Mouse (Mus musculus): Measurements from ENCODE around the gene Nqo1. TPM values are rescaled to one million over a fixed set of nuclear protein-coding genes. Genes with fewer than 3 reads are reported as not detected.
A peak's percentile ranks its signal among the peaks of the same experiment; 100 is the strongest.

The Nqo1 gene
- polyA plus RNA-seq, 1 experiment from 2014 or later, result 10.9 TPM

- TF ChIP-seq CTCF (IDR thresholded peaks at IDR 0.05; ENCODE audit: low read depth), result no peak
- Histone ChIP-seq H3K27ac (ENCODE audit: low read depth) (no peak overlapping the region), H3K4me3 (ENCODE audit: low read depth, low read length) (0 out of 2 replicates have a peak overlapping the region, but pooled peaks have one; percentile 78), H3K4me1 (ENCODE audit: insufficient read depth) (peaks cover 4% of the 10 kb centered on the region; the same call in 1 of the 2 replicates), H3K4me2 (peak overlapping the region; percentile 70), H3K36me3 (ENCODE audit: insufficient read depth) (peaks cover 29% of the 10 kb centered on the region), H3K9me3 (ENCODE audit: low read depth, low read length) (no peaks in the 10 kb centered on the region), H3K27me3 (ENCODE audit: insufficient read depth, low read length) (no peaks in the 10 kb centered on the region), H3K9ac (no peak overlapping the region)
- WGBS, result 45% methylated on average over 8 of the region's 8 CpGs
- ATAC-seq (ENCODE audit: insufficient read depth) (no peak), DNase-seq (no peak)
Measured at GRCm38 (mm10) chr8:107425230-107425597, 22.2 kb upstream of the Nqo1 start.

DNA sequence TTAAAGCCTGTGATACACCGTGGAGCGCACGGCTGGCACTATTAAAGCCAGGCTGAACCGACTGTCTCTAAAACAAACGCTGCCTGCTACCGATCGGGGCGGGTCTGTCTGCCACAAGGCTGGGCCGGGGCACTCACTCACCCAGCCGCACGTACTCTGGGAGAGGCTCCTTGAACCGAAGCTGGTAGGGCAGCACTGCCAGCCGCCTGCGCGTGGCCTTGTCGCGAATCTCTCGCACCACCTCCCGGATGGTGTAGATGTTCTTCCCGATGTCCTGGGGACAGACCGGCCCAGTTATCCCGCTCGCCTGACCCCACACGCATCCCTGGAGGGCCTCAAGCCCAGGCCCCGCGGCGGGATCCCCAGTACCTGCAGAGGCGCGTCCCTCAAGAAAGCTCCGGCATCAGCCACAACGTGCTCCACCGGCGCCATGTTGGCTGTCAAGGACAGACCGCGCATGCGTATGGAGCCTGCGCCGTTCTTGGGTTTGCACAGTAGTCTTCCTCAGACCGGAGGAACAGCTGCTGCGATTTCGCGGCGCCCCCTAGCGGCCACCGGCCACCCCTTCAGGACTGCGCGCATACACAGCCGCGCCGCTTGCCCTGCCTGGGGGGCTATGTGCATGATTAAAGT lies 21.7 kb upstream of the Nqo1 start, which contains the start of gene Nob1:
TSS of gene Nob1 (minus strand) at position 455 of the 633 bp plus-strand sequence.
- Histone ChIP-seq H3K9me3 (ENCODE audit: low read depth, low read length) (no peaks in the 10 kb centered on the region), H3K36me3 (ENCODE audit: insufficient read depth) (peaks cover 34% of the 10 kb centered on the region), H3K4me3 (ENCODE audit: low read depth, low read length) (peak within 1 kb of the TSS; percentile 78), H3K4me1 (ENCODE audit: insufficient read depth) (peaks cover 4% of the 10 kb centered on the region; the same call in 1 of the 2 replicates), H3K9ac (peak within 1 kb of the TSS; percentile 77), H3K4me2 (peak within 1 kb of the TSS; percentile 70), H3K27me3 (ENCODE audit: insufficient read depth, low read length) (no peaks in the 10 kb centered on the region), H3K27ac (ENCODE audit: low read depth) (peak within 1 kb of the TSS; percentile 39; the same call in 1 of the 2 replicates)
- TF ChIP-seq CTCF (IDR thresholded peaks at IDR 0.05; ENCODE audit: low read depth), result peak; percentile 99
- WGBS, result under 1% methylated on average over 50 of the region's 50 CpGs
- peak; percentile 99 for ATAC-seq (ENCODE audit: insufficient read depth)
- DNase-seq, result peak; percentile 99

- DNase-seq, result no peak
- Histone ChIP-seq H3K9ac (peak overlapping the region; percentile 77), H3K4me1 (ENCODE audit: insufficient read depth) (peaks cover 4% of the 10 kb centered on the region; the same call in 1 of the 2 replicates), H3K4me3 (ENCODE audit: low read depth, low read length) (peak overlapping the region; percentile 78), H3K9me3 (ENCODE audit: low read depth, low read length) (no peaks in the 10 kb centered on the region), H3K27ac (ENCODE audit: low read depth) (no peak overlapping the region), H3K27me3 (ENCODE audit: insufficient read depth, low read length) (no peaks in the 10 kb centered on the region), H3K36me3 (ENCODE audit: insufficient read depth) (peaks cover 39% of the 10 kb centered on the region), H3K4me2 (peak overlapping the region; percentile 70)
- no peak for TF ChIP-seq CTCF (IDR thresholded peaks at IDR 0.05; ENCODE audit: low read depth)
- ATAC-seq (ENCODE audit: insufficient read depth), result 0 out of 2 replicates have a peak, but pooled peaks have one; percentile 5
- 22% methylated on average over 9 of the region's 9 CpGs for WGBS
Measured at GRCm38 (mm10) chr8:107424176-107424575, 21.2 kb upstream of the Nqo1 start.

DNA sequence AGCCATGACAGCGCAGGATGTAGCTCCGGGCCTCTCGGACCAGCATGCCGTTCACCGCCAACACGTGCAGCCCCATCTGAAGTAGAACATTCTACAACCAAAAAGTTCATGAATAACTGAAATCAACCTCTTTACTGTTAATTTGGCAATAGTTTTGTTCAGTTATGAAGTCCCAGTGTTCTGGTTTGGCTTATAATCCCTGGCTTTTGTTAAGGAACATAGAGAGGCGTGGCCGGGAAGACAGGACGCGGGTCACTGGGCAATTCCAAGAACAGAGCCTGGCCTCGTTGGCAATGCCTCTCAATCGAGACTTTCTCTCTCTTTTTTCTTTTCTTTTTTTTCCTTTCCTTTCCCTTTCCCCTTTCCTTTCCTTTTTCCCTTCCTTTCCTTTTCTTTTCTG lies 14.0 kb upstream of the Nqo1 start:
- no peak for TF ChIP-seq CTCF (IDR thresholded peaks at IDR 0.05; ENCODE audit: low read depth)
- H3K4me3 ChIP-seq (ENCODE audit: low read depth, low read length), result no peak overlapping the region
- no peaks in the 10 kb centered on the region for H3K27me3 ChIP-seq (ENCODE audit: insufficient read depth, low read length)
- ATAC-seq (ENCODE audit: insufficient read depth) (no peak), DNase-seq (no peak)
- H3K4me1 ChIP-seq (ENCODE audit: insufficient read depth), result no peaks in the 10 kb centered on the region
- 92% methylated on average over 12 of the region's 12 CpGs for WGBS
- no peak overlapping the region for H3K9ac ChIP-seq
- H3K9me3 ChIP-seq (ENCODE audit: low read depth, low read length), result no peaks in the 10 kb centered on the region
- H3K36me3 ChIP-seq (ENCODE audit: insufficient read depth), result peaks cover 97% of the 10 kb centered on the region
- no peak overlapping the region for H3K27ac ChIP-seq (ENCODE audit: low read depth)
- H3K4me2 ChIP-seq, result no peak overlapping the region

DNA sequence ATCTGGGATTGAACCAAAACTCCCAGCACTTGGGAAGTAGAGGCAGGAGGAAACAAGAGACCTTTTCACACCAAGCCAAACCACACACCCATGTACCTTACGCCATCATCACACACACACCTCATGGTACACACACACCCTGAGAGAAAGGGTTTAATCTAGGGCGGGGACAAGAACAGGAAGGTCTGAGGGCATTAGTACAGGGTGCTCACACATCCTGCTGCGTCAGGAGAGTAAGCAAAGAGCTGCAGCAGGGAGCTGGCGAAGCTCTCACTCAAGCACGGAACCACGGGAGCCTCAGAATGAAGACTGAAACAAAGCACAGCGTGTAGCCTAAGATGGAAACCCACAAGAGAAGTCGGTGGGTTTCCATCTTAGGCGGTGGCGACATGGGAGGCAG lies 10.9 kb upstream of the Nqo1 start:
- Histone ChIP-seq H3K4me1 (ENCODE audit: insufficient read depth) (no peaks in the 10 kb centered on the region), H3K27ac (ENCODE audit: low read depth) (no peak overlapping the region), H3K4me3 (ENCODE audit: low read depth, low read length) (no peak overlapping the region), H3K9me3 (ENCODE audit: low read depth, low read length) (no peaks in the 10 kb centered on the region), H3K9ac (no peak overlapping the region), H3K4me2 (no peak overlapping the region), H3K36me3 (ENCODE audit: insufficient read depth) (peaks cover 97% of the 10 kb centered on the region), H3K27me3 (ENCODE audit: insufficient read depth, low read length) (no peaks in the 10 kb centered on the region)
- ATAC-seq (ENCODE audit: insufficient read depth) (no peak), DNase-seq (no peak)
- TF ChIP-seq CTCF (IDR thresholded peaks at IDR 0.05; ENCODE audit: low read depth), result no peak
- 90% methylated on average over 10 of the region's 10 CpGs for WGBS

DNA sequence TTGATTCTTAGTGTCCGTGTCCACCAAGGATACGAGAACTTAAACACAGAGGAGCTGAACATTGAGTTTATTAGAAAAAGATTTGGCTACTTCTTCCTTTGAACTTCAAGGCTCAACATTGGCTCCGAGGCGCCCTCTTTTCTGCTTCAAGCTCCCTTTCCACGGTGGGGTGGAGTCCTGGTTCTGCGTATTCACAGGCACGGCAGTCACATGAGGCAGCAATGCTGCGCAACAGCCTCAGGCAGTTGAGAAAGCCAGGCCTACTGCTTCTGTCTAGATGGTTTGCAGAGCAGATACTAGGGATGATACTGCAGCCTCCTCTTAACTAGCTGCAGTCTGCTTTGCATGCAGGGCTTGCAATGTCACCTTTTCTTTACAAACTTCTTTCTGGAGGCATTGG lies 9.5 kb upstream of the Nqo1 start:
- no peak for TF ChIP-seq CTCF (IDR thresholded peaks at IDR 0.05; ENCODE audit: low read depth)
- Histone ChIP-seq H3K9me3 (ENCODE audit: low read depth, low read length) (no peaks in the 10 kb centered on the region), H3K4me3 (ENCODE audit: low read depth, low read length) (no peak overlapping the region), H3K4me1 (ENCODE audit: insufficient read depth) (no peaks in the 10 kb centered on the region), H3K36me3 (ENCODE audit: insufficient read depth) (peaks cover 95% of the 10 kb centered on the region), H3K9ac (no peak overlapping the region), H3K27ac (ENCODE audit: low read depth) (no peak overlapping the region), H3K4me2 (no peak overlapping the region), H3K27me3 (ENCODE audit: insufficient read depth, low read length) (no peaks in the 10 kb centered on the region)
- WGBS, result 90% methylated on average over 8 of the region's 8 CpGs
- no peak for DNase-seq
- ATAC-seq (ENCODE audit: insufficient read depth), result no peak

DNA sequence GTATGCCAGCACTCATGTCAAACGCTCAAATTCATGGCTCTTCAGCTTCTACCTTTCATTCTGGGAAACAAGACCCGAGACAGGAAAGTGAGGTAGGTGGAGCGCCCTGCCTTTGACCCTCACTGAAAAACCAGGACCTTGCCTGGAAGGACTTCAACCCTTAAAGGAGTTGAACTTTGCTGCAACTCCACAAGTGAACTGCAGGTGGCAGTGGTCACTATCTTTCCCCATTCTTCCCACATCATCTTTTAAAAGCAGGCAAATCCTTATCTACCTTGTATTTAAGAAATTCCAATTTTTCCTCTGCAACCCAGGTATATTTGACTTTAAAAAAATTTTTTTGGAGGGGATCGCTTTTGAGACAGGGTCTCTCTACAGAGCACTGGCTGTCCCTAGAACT lies 8.4 kb upstream of the Nqo1 start:
- Histone ChIP-seq H3K9me3 (ENCODE audit: low read depth, low read length) (no peaks in the 10 kb centered on the region), H3K36me3 (ENCODE audit: insufficient read depth) (peaks cover 87% of the 10 kb centered on the region), H3K27ac (ENCODE audit: low read depth) (no peak overlapping the region), H3K27me3 (ENCODE audit: insufficient read depth, low read length) (no peaks in the 10 kb centered on the region), H3K4me2 (no peak overlapping the region), H3K4me1 (ENCODE audit: insufficient read depth) (no peaks in the 10 kb centered on the region), H3K4me3 (ENCODE audit: low read depth, low read length) (no peak overlapping the region), H3K9ac (no peak overlapping the region)
- TF ChIP-seq CTCF (IDR thresholded peaks at IDR 0.05; ENCODE audit: low read depth), result peak; percentile 74
- ATAC-seq (ENCODE audit: insufficient read depth), result 0 out of 2 replicates have a peak, but pooled peaks have one; percentile 24
- DNase-seq, result peak; percentile 70
- 61% methylated on average over 4 of the region's 4 CpGs for WGBS
